Mouse (Mus musculus) lung, embryonic 14.5 days (tissue): ENCODE data around the gene Mxi1. TPM values are rescaled to one million over a fixed set of nuclear protein-coding genes. Genes with fewer than 3 reads are reported as not detected.

Experiments used
- ATAC-seq: fragments of 200-750 bp; cut with Nextera tagmentation; 2 replicates; pipeline ENCODE4 v1.8.0; 2017; ENCODE audit warnings: mild to moderate bottlenecking, moderate TSS enrichment, moderate library complexity; ENCODE audit not compliant: insufficient read depth
- DNase-seq: peaks from one replicate; pipeline ENCODE4 v3.0.0-alpha.2; 2015
- H3K27ac ChIP-seq: fragments of 300-500 bp; sonication (generic); 2 replicates; pipeline ENCODE4 v1.5.1; 2014; ENCODE audit warnings: low read depth, mild to moderate bottlenecking, moderate library complexity
- H3K27me3 ChIP-seq: fragments of 300-500 bp; sonication (generic); 2 replicates; pipeline ENCODE4 v1.6.1; 2014; ENCODE audit warnings: low read length, control low read depth; ENCODE audit not compliant: insufficient read depth
- H3K36me3 ChIP-seq: fragments of 300-500 bp; sonication (generic); 2 replicates; pipeline ENCODE4 v1.6.1; 2014; ENCODE audit warnings: control low read depth; ENCODE audit not compliant: insufficient read depth
- H3K4me1 ChIP-seq: fragments of 300-500 bp; sonication (generic); 2 replicates; pipeline ENCODE4 v1.6.1; 2014; ENCODE audit warnings: antibody characterized with exemption, control low read depth; ENCODE audit not compliant: insufficient read depth
- H3K4me2 ChIP-seq: fragments of 300-500 bp; sonication (generic); 2 replicates; pipeline ENCODE4 v1.6.1; 2014; ENCODE audit warnings: mild to moderate bottlenecking
- H3K4me3 ChIP-seq: fragments of 300-500 bp; sonication (generic); 2 replicates; pipeline ENCODE4 v1.5.1; 2014; ENCODE audit warnings: low read depth, low read length
- H3K9ac ChIP-seq: fragments of 300-500 bp; sonication (generic); 2 replicates; pipeline ENCODE4 v1.6.1; 2014
- H3K9me3 ChIP-seq: fragments of 300-500 bp; sonication (generic); 2 replicates; pipeline ENCODE4 v1.6.1; 2016; ENCODE audit warnings: low read depth, low read length, control low read depth
- CTCF ChIP-seq: IDR thresholded peaks from 2 replicates; pipeline ENCODE4 v1.5.1; 2016; ENCODE audit warnings: antibody characterized with exemption, low read depth
- WGBS: fragments of 180-500 bp; shearing (Covaris S2); extraction: QIAGEN DNeasy Blood & Tissue Kit; methylation state at CpG from one replicate; pipeline ENCODE4 v1.1.7; 2014; 5-methylcytosine and 5-hydroxymethylcytosine counted together
- polyA plus RNA-seq: library from polyadenylated mRNA; unstranded; fragments of >200 nt; fragmentation: Nextera tagmentation; extraction: Ambion mirVana; gene quantifications from 2 replicates; pipeline ENCODE4 v1.2.1, GENCODE M21; 2014

Gene Mxi1
- polyA plus RNA-seq, 1 experiment from 2014 or later = 36.7 TPM

DNA sequence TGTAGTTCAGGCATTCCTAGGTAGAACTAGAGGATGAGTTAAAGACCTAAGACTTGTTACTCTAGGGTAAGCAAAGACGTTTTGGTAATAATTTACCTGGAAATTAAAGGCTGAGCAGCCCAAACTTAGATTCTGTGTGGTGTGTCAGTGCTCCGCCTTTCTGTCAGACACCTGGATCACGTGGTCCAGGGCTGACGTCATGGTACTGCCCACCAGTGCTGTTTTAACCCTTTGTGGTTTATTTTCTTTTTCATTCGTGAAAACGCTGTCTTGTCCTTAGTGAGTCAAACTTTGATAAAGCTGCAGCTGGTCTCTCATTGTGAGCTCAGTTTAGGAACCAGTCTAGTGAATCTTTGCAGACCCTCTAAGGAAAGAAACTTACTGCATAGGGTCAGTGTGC lies 30.1 kb downstream of the Mxi1 start:
- no peak overlapping the region for H3K27ac ChIP-seq
- H3K9ac ChIP-seq = no peak overlapping the region
- DNase-seq = no peak
- H3K36me3 ChIP-seq = peaks cover 11% of the 10 kb centered on the region; the same call in 1 of the 2 replicates
- H3K4me2 ChIP-seq = no peak overlapping the region
- H3K27me3 ChIP-seq = no peaks in the 10 kb centered on the region
- no peaks in the 10 kb centered on the region for H3K9me3 ChIP-seq
- no peak for ATAC-seq
- H3K4me3 ChIP-seq = no peak overlapping the region
- no peaks in the 10 kb centered on the region for H3K4me1 ChIP-seq
- TF ChIP-seq CTCF = no peak
- 18% methylated on average over 6 of the region's 6 CpGs for WGBS

DNA sequence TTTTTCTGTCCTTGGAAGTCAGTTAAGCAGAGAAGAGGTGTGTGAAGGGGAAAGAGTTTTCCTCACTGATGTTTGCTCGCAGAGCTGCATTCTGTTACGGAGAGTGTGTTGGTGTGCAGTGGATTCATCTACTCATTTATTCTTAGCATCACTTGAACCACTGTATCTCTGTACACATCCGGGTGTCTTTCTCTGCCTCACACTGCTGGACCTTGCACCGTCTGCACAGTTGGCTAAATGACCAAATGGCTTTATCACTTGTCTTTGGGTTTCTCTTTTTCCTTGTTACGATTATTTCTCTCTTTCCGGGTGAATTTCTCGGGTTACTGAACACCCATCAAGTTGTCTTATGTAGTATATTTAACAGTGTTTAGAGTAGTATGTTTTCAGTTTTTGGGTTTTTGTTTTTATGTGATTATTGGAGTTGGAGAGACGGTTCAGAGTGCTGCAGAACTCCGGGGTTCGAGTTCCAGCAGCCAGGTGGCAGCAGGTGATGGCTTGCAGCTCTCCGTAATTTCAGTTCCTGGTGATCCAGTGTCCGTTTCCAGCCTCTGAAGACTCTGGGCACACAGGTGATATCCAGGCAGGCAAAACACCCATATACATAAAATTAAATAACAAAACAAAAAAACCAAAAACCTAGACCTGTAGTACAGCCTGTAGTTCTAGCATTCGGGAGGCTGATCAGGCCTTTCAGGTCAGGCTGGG lies 33.0 kb downstream of the Mxi1 start:
- TF ChIP-seq CTCF = no peak
- no peak overlapping the region for H3K4me2 ChIP-seq
- peaks cover 11% of the 10 kb centered on the region; the same call in 1 of the 2 replicates for H3K36me3 ChIP-seq
- H3K9me3 ChIP-seq = no peaks in the 10 kb centered on the region
- no peak overlapping the region for H3K4me3 ChIP-seq
- WGBS = 85% methylated on average over 13 of the region's 13 CpGs
- ATAC-seq (no peak), DNase-seq (no peak)
- no peaks in the 10 kb centered on the region for H3K4me1 ChIP-seq
- no peak overlapping the region for H3K9ac ChIP-seq
- H3K27me3 ChIP-seq = no peaks in the 10 kb centered on the region
- no peak overlapping the region for H3K27ac ChIP-seq

DNA sequence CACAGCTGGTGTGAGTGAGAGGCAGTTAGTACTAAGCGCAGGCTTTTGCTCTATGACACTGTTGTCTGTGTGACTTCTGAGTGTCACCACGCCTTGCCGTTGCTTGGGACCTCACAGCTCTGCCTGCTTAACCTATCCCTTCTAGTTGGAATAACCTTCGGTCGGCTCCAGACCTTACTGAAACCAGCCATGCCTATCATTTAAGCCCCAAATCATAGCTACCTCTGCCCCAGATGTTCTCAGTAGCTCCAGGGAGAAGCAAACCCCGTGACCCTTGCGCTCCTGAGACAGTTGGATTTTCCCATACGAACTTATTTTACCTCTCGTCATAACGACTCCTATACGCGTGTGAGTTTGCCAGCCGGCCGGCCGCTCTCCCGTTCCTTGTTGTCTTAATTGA lies 33.7 kb downstream of the Mxi1 start:
- DNase-seq = no peak
- ATAC-seq = no peak

DNA sequence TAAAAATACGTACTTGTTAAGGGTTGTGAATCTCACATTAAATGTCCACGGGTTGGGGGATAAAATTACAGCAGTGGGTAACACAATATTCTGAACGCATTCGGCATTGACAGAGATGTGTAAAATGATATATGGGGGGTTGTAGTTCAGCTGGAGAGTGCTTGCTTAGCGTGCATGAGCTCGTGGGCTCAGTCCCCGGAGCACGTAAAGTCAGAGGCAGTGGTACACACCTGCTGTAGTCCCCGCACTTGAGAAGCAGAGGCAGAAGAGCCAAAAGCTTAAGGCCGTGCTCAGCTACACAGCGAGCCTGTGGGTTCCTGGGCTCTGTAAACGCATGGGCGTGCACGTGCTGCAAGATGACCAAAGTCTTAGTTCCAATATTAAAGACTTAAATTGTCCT lies 35.4 kb downstream of the Mxi1 start:
- ATAC-seq = no peak

More for the DNA sequence above, 33.7 kb downstream of the Mxi1 start:
- WGBS = 74% methylated on average over 16 of the region's 16 CpGs
- Histone ChIP-seq H3K4me3 (no peak overlapping the region), H3K9ac (no peak overlapping the region), H3K27me3 (no peaks in the 10 kb centered on the region), H3K4me1 (no peaks in the 10 kb centered on the region), H3K4me2 (no peak overlapping the region), H3K36me3 (0 out of 2 replicates have a peak, but pooled peaks cover 7% of the 10 kb centered on the region), H3K9me3 (no peaks in the 10 kb centered on the region), H3K27ac (no peak overlapping the region)
- no peak for TF ChIP-seq CTCF

DNA sequence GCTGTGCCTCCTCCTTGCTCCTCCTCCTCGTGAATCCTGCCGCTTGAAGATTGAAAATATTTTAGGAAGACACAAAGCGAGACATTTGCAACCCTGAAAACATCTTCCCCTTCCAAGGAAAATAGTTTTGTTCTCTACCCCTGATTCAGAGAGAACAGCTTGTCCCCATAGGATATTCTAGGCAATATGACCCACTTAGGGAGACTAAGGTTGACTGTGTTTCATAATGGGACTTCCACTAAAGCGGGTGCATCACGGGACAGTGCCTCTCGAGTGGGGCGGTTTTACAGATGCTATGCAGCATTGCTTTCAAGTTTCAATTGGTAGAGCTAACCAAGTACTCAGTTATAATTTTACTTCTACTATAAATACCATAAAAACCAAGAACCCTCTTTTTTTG lies 43.5 kb downstream of the Mxi1 start:
- DNase-seq (no peak), ATAC-seq (no peak)
- H3K9me3 ChIP-seq = no peaks in the 10 kb centered on the region
- no peak overlapping the region for H3K27ac ChIP-seq
- TF ChIP-seq CTCF = no peak
- H3K4me1 ChIP-seq = no peaks in the 10 kb centered on the region
- H3K9ac ChIP-seq = no peak overlapping the region
- no peaks in the 10 kb centered on the region for H3K27me3 ChIP-seq
- H3K36me3 ChIP-seq = no peaks in the 10 kb centered on the region
- H3K4me2 ChIP-seq = no peak overlapping the region
- WGBS = 88% methylated on average over 7 of the region's 7 CpGs
- H3K4me3 ChIP-seq = no peak overlapping the region

More for the DNA sequence above, 35.4 kb downstream of the Mxi1 start:
- no peak overlapping the region for H3K4me2 ChIP-seq
- no peak for TF ChIP-seq CTCF
- H3K27ac ChIP-seq = no peak overlapping the region
- no peaks in the 10 kb centered on the region for H3K4me1 ChIP-seq
- no peaks in the 10 kb centered on the region for H3K9me3 ChIP-seq
- H3K4me3 ChIP-seq = no peak overlapping the region
- H3K36me3 ChIP-seq = 0 out of 2 replicates have a peak, but pooled peaks cover 7% of the 10 kb centered on the region
- 67% methylated on average over 14 of the region's 14 CpGs for WGBS
- no peaks in the 10 kb centered on the region for H3K27me3 ChIP-seq
- no peak overlapping the region for H3K9ac ChIP-seq
- no peak for DNase-seq

DNA sequence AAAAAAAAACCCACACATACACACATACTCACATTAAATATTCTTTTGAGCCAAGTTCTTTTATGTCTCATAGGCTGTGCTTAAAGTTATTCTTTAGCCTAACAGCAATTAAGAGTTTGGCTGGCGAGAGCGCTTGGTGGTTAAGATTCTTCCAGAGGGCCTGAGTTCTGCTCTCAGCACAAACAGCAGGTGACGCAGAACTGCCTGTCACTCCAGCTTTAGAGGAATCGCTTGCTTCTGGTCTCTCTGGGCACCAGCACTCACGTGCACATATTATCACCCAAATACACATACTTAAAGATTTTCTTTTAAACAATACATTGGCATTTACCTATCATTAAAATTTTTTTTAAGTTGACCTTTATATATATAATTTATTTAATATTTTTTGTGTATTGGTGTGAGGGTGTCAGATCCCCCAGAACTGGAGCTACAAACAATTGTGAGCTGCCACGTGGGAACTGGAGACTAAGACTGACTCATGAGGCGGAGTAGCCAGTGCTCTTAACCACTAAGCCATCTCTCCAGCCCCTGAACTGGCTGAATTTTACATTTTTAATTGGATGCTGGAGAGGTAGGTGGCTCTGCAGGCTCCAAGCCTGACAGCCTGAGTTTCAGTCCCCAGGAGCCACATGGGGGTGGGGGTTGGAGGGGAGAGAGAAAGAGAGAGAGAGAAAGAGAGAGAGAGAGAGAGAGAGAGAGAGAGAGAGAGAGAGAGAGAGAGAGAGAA lies 44.1 kb downstream of the Mxi1 start:
- no peak overlapping the region for H3K4me2 ChIP-seq
- 74% methylated on average over 7 of the region's 7 CpGs for WGBS
- H3K27me3 ChIP-seq = no peaks in the 10 kb centered on the region
- no peaks in the 10 kb centered on the region for H3K36me3 ChIP-seq
- no peak for DNase-seq
- H3K4me1 ChIP-seq = peaks cover 4% of the 10 kb centered on the region
- no peak for ATAC-seq
- no peaks in the 10 kb centered on the region for H3K9me3 ChIP-seq
- TF ChIP-seq CTCF = no peak
- no peak overlapping the region for H3K9ac ChIP-seq
- no peak overlapping the region for H3K4me3 ChIP-seq
- H3K27ac ChIP-seq = no peak overlapping the region

DNA sequence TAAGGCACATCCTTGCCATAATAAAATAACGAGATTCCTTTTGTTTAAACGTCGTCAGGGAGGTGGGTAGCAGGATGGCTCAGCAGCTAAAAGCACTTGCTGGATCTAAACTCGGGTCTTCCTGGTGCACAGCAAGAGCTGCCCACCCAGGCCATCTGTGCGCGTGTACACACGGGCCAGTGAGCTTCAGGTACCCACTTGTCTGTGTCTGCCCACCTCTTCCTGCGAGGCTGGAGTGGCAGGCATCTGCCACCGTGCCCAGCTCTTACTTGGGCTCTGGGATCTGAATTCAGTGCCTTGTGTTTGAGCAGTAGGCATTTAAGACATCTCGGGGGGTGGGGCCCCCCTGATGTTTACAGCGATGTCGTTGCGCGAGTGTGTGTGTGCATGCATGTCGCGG lies 44.7 kb downstream of the Mxi1 start:
- DNase-seq (no peak), ATAC-seq (no peak)
- Histone ChIP-seq H3K4me3 (no peak overlapping the region), H3K27ac (no peak overlapping the region), H3K4me1 (peaks cover 10% of the 10 kb centered on the region), H3K4me2 (no peak overlapping the region), H3K27me3 (no peaks in the 10 kb centered on the region), H3K9me3 (no peaks in the 10 kb centered on the region), H3K36me3 (no peaks in the 10 kb centered on the region), H3K9ac (no peak overlapping the region)
- WGBS = 86% methylated on average over 16 of the region's 16 CpGs
- no peak for TF ChIP-seq CTCF
